Mouse (Mus musculus): ENCODE data around the gene Hs6st3.

Gene Hs6st3

DNA sequence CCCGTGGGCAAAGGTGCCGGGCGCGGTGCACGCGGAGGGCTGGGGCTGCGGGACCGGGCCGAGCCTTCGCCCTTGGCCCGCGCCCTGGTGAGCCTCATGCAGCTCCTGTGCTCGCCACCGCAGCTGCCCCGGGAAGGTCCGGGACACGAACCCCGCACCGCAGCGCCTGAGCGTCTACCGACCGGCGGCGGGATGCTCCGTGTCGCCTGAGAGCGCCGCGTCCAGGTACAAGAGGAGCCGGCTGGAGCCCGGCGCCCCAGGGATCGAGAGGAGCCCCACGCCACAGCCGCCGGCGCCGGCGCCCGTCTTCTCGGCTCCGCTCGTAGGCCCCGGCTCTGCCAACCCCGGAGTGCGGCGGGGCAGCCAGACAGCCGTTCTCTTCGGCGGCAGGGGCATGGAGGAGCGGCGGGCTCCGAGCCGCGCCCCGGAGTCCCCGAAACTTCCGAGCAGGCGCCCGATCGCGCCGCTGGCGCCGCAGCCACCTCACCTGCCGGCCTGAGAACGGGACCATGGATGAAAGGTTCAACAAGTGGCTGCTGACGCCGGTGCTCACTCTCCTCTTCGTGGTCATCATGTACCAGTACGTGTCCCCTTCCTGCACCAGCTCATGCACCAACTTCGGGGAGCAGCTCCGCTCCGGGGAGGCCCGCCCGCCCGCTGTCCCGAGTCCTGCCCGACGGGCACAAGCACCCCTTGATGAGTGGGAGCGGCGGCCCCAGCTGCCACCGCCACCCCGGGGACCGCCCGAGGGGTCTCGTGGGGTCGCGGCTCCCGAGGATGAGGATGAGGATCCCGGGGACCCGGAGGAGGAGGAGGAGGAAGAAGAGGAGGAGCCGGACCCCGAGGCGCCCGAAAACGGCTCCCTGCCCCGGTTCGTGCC is at the start of gene Hs6st3:
Gene Hs6st3, plus strand, starts transcription at position 436 of the 880 bp plus-strand sequence.
- peak; percentile 26 for DNase-seq

GRCm38 (mm10) chr14:119098851-119099569 is 39.1 kb upstream of the Hs6st3 start, which contains the start of gene Uggt2:
Gene Uggt2, minus strand, starts transcription at chr14:119099430.
- DNase-seq = peak; percentile 96

- no peak for DNase-seq
These were observed 38.6 kb upstream of the Hs6st3 start for GRCm38 (mm10) chr14:119099570-119099891.

GRCm38 (mm10) chr14:119107591-119107990 is 30.6 kb upstream of the Hs6st3 start:
- DNase-seq = peak; percentile 18

- no peak for DNase-seq
These were observed 29.3 kb upstream of the Hs6st3 start for GRCm38 (mm10) chr14:119108776-119109301.

DNA sequence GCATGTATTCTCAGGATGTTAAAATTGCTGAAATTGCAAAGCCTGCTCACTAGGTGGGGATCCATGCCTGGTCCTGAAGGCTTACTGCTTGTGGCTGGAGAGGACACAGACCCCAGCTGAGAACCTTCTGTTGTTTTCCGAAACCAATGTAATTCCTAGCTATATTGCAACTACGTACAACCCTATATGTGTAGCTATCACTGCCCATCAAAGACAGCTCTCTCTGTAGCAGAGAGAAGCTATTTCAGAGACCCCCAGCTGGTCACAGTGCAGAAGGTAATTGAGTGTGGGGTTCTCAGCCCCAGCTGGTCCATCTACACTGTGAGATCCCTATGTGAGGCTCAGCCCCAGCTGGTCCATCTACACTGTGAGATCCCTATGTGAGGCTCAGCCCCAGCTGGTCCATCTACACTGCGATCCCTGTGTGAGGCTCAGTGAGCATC is 28.3 kb upstream of the Hs6st3 start:
- no peak for DNase-seq

DNA sequence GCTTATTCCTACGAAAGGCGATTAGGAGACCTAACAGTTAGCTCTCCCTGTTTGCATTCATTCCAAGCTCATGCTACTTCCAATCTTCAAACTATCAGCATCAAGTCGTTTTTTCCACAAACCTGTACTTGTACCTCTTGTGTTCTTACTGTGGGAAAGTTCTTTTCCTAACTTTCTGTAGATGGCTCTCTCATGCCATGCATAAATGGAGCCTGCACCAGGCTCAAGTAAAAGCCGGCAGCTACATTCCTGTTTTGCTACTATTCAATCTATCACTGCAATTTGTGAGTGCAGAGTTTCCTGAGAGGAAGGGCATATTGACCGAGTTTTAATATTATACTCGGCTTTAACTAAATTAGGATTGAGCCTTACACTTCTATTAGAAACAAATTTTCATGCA is 25.6 kb upstream of the Hs6st3 start:
- DNase-seq = no peak

GRCm38 (mm10) chr14:119123582-119123981 is 14.6 kb upstream of the Hs6st3 start:
- no peak for DNase-seq

GRCm38 (mm10) chr14:119124061-119124460 is 14.1 kb upstream of the Hs6st3 start:
- DNase-seq = no peak

DNA sequence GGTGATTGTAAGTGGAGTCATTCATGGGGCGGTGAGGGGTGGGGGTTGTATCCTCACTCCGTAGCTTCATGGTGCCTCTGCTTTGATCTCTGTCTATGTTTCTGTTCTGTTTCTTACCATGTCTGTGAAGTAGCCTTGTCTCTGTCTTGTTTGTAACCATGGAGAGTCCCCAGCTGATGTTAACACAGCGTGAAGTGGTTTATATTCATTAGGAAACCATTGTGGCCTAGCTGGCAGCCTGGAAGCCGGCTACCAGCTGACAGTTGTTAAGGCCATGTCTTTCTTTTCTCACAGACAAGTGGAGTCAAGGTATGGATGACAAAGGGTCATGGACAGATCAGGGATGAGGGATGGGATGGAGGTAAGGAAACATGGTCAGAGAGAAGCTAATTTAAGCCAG is 12.3 kb upstream of the Hs6st3 start:
- DNase-seq = no peak

GRCm38 (mm10) chr14:119127330-119127729 is 10.8 kb upstream of the Hs6st3 start:
- DNase-seq = no peak

DNA sequence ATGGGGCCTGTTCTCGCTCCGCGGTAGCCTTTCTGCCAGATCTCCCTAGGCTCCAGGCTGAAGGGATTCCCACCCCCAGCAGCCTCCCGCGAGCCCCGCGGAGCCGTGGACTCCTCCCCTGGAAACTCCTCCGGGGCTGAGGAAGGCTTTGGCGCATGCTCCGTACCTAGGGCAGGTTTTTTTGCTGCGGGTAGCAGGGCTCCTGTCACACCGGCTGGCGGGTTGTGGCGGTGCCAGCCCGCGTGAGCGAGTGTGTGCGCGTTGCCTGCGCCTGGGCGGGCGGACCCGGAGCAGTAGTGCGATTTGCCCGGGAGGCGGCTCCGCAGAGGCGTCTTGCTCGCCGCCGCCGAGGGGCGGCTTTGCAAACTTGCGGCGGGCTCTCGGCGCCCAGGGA is 632 bp upstream of the Hs6st3 start:
- peak; percentile 86 for DNase-seq

DNA sequence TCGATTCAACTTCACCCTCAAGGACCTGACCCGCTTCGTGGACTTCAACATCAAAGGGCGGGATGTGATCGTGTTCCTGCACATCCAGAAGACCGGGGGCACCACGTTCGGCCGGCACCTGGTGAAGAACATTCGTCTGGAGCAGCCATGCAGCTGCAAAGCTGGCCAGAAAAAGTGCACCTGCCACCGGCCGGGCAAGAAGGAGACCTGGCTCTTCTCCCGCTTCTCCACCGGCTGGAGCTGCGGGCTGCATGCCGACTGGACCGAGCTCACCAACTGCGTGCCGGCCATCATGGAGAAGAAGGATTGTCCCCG is 602 bp downstream of the Hs6st3 start:
- peak; percentile 44 for DNase-seq

DNA sequence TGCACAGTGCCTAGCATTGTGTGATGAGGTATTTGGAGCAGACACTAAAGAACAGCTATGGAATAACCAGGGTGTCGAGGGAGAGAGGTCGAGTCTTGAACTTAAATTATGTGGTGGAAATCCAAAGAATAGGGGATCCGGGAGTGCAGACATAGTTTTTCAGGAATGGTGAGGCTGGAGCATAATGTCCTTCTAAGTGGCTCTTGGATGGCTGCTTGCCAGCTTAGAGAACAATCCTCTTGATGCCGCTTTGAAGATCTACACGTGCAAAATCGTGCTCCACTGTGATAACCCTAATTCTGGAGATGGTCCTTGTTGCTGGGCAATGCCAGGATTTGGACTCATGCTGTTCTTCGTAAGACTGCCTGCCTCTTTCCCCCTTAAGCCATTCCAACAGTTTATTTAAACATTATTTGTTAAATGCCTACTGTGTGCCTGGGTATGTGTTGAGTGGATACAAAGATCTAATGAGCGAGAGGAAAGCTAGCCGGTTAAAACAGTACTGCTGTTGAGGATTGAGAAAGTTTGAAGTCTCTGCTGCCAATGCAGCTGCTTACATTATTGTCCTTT is 1.3 kb downstream of the Hs6st3 start:
- DNase-seq = peak; percentile 16

DNA sequence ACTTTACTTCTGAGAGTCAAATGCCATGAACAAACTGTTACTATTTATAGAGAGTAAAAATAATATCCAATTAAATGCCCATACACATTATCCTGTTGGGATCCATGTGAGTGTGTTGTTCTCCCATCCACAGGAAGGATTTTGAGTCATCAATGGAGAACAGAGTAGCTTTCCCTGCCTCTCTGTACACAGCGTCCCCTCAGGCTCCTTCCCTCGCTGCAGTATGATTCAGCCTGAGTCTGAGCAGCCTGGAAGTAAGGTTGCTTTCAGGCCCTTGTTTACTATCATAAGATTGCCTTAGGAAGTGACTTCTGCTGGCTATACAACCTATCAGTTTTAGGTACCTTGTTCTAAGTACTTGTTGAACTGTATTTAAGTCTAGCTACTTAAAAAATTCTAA is 14.9 kb downstream of the Hs6st3 start:
- no peak for DNase-seq

- DNase-seq = no peak
These were observed 55.8 kb downstream of the Hs6st3 start for GRCm38 (mm10) chr14:119193905-119194304.

- DNase-seq = no peak
These were observed 65.4 kb downstream of the Hs6st3 start for GRCm38 (mm10) chr14:119203508-119203907.

DNA sequence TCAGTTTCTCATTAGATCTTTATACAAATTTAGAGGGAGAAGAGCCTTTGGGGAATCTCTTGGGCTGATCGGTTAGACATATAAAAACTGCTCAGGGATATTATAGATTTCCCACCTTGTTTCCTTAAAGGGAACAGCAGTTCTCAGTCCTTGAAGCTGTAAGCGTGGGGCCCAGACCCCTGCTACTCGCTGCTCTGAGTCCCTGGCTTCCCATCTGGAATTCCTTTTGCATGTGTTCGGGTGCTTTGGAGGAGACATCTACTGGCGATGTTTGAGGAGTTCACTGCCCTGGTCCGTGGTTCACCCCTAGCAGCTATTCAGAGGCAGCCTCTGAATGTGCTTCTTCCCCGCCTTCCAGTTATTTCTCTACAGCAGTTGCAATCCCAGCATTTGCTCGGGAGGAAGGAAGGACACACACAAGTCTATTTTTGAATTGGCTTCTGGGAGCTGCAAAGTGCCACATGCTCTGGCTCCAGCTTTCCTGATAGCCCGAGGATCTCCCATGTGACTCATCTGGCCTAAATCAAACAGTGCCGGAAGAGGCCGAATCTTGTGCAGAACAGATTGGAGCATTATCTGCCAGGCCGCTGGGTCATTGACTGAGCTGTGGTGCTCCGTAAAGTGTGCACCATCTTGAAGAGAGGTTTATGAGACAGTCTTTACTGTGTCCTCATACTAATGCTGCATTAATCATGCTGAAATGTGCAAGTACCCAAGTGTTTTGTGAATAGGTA is 77.6 kb downstream of the Hs6st3 start:
- no peak for DNase-seq

DNA sequence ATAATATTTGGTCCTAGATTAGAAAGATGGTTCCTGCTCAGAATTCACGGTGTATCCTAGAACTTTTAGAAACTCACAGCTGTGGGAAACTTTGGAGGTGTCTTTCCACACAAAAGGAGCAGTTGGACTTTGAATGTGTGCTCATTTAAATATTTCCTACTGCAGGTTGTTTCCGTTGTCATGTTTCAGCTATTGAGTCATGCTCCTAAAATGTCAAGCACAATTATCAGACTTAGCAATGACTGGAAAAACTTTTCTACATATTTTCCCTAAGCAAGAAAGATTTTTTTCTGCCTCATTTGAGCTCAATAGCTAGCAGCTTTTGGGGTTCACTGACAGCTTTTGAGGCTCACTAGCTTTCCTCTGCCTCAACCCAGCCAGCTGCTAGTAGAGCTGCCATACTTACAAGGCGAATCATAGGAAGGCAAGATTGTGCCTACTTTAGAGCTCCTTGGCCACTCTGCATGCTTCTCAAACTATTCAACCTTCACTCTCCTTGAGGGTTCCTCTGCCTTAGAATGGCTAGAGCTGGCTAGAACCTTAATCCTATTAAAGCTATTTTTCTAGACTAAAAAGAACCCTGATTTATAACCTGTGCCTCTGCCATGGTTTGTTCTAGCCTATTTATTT is 89.7 kb downstream of the Hs6st3 start:
- DNase-seq = no peak

DNA sequence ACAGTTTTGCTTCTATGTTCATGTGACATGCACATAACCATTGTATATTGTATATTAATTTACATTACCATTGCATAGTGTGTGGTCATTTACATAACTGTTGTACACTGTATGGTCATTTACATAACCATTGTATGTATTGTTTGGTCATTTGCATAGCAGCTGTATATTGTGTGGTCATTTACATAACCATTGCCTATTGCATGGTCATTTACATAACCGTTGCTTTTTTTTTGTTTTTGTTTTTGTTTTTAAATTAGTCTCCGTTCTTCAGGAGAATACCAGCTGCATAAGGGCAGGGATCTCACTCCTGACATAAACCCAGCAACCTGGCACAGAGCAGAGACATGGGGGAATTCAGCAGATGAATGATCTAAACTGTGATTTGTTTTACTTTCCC is 95.5 kb downstream of the Hs6st3 start:
- DNase-seq = no peak

- no peak for DNase-seq
These were observed 109.0 kb downstream of the Hs6st3 start for GRCm38 (mm10) chr14:119247131-119247530.

- DNase-seq = no peak
These were observed 110.0 kb downstream of the Hs6st3 start for GRCm38 (mm10) chr14:119248001-119248607.
